Mouse (Mus musculus): Measurements from ENCODE around the gene Rph3al. TPM values are rescaled to one million over a fixed set of nuclear protein-coding genes. Genes with fewer than 3 reads are reported as not detected.

Gene Rph3al
- polyA plus RNA-seq, 1 experiment from 2014 or later, result 2.2 TPM

DNA sequence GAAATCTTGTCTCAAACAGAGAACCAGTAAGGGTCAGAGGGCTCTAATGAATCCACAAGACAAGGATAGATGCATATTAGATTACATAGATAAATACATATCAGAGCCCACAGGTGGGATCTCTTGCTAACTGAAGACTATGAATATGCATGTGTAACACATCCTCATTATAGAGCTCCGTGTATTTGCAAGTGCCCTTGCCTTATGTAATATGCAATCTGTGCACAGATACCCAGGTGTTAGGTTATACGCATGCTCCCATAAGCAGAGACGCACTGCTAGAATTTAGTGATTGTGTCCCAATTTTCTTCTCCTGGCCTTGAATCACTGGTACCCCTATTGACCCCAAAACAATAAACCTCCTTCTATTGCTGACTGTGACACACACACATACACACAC lies 34.0 kb upstream of the Rph3al start:
- H3K9me3 ChIP-seq (ENCODE audit: control insufficient read depth, low read length), result no peaks in the 10 kb centered on the region
- H3K4me3 ChIP-seq (ENCODE audit: low read depth, low read length), result no peak overlapping the region
- no peak overlapping the region for H3K4me2 ChIP-seq (replicated peaks; ENCODE audit: low read depth, low read length)
- ATAC-seq (ENCODE audit: low FRiP score) (no peak), DNase-seq (ENCODE audit: low spot score) (no peak)
- no peaks in the 10 kb centered on the region for H3K4me1 ChIP-seq (replicated peaks; ENCODE audit: control insufficient read depth, insufficient read depth, low read length)
- no peaks in the 10 kb centered on the region for H3K36me3 ChIP-seq (ENCODE audit: control insufficient read depth, insufficient read depth, low read length)
- H3K27ac ChIP-seq (ENCODE audit: low read depth, low read length), result no peak overlapping the region
- WGBS, result 87% methylated on average over 3 of the region's 3 CpGs
- H3K27me3 ChIP-seq (ENCODE audit: control insufficient read depth, insufficient read depth, low read length), result peaks cover 2% of the 10 kb centered on the region
- no peak overlapping the region for H3K9ac ChIP-seq (ENCODE audit: low read depth, low read length)

DNA sequence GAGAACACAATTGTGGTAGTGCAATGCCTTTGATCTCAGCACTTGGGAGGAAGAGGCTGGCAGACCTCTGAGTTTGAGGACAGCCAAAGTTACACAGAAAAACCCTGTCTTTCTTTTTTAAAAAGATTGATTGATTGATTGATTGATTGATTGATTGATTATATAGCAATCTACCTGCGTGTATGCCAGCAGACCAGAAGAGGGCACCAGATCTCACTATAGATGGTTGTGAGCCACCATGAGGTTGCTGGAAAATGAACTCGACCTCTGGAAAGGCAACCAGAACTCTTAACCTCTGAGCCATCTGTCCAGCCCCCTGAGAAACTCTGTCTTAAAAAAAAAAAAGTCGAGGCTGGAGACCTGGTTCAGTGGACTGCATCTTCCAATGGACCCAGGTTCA lies 32.4 kb upstream of the Rph3al start:
- peaks cover 9% of the 10 kb centered on the region for H3K27me3 ChIP-seq (ENCODE audit: control insufficient read depth, insufficient read depth, low read length)
- H3K9me3 ChIP-seq (ENCODE audit: control insufficient read depth, low read length), result no peaks in the 10 kb centered on the region
- H3K27ac ChIP-seq (ENCODE audit: low read depth, low read length), result no peak overlapping the region
- no peak overlapping the region for H3K4me2 ChIP-seq (replicated peaks; ENCODE audit: low read depth, low read length)
- ATAC-seq (ENCODE audit: low FRiP score), result no peak
- peaks cover 10% of the 10 kb centered on the region for H3K4me1 ChIP-seq (replicated peaks; ENCODE audit: control insufficient read depth, insufficient read depth, low read length)
- H3K9ac ChIP-seq (ENCODE audit: low read depth, low read length), result no peak overlapping the region
- no peaks in the 10 kb centered on the region for H3K36me3 ChIP-seq (ENCODE audit: control insufficient read depth, insufficient read depth, low read length)
- H3K4me3 ChIP-seq (ENCODE audit: low read depth, low read length), result no peak overlapping the region
- DNase-seq (ENCODE audit: low spot score), result no peak
- WGBS, result 31% methylated on average over 3 of the region's 3 CpGs

DNA sequence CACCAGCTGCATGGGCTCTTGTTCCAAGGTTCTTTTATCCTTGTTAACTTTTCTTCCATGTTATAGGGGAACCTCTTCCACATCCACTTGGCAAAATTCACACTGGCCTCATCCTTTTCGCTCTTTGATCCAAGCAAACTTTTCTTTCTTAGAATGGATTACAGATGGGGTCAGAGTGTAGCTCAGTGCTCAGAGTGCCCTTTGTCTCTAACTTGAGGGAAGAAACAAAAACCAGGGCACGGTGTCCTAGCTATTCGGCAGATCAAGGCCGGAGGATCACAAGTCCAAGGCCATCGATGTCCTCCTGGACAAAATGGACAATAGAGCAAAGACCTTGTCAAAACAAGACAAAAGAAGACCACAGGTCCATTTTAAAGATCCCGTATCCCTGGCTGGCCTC lies 30.5 kb upstream of the Rph3al start:
- H3K36me3 ChIP-seq (ENCODE audit: control insufficient read depth, insufficient read depth, low read length), result no peaks in the 10 kb centered on the region
- H3K9ac ChIP-seq (ENCODE audit: low read depth, low read length), result no peak overlapping the region
- no peak for DNase-seq (ENCODE audit: low spot score)
- no peak overlapping the region for H3K4me3 ChIP-seq (ENCODE audit: low read depth, low read length)
- 77% methylated on average over 6 of the region's 6 CpGs for WGBS
- H3K27ac ChIP-seq (ENCODE audit: low read depth, low read length), result no peak overlapping the region
- ATAC-seq (ENCODE audit: low FRiP score), result no peak
- no peak overlapping the region for H3K4me2 ChIP-seq (replicated peaks; ENCODE audit: low read depth, low read length)
- peaks cover 10% of the 10 kb centered on the region for H3K27me3 ChIP-seq (ENCODE audit: control insufficient read depth, insufficient read depth, low read length)
- no peaks in the 10 kb centered on the region for H3K9me3 ChIP-seq (ENCODE audit: control insufficient read depth, low read length)
- H3K4me1 ChIP-seq (replicated peaks; ENCODE audit: control insufficient read depth, insufficient read depth, low read length), result peaks cover 21% of the 10 kb centered on the region

DNA sequence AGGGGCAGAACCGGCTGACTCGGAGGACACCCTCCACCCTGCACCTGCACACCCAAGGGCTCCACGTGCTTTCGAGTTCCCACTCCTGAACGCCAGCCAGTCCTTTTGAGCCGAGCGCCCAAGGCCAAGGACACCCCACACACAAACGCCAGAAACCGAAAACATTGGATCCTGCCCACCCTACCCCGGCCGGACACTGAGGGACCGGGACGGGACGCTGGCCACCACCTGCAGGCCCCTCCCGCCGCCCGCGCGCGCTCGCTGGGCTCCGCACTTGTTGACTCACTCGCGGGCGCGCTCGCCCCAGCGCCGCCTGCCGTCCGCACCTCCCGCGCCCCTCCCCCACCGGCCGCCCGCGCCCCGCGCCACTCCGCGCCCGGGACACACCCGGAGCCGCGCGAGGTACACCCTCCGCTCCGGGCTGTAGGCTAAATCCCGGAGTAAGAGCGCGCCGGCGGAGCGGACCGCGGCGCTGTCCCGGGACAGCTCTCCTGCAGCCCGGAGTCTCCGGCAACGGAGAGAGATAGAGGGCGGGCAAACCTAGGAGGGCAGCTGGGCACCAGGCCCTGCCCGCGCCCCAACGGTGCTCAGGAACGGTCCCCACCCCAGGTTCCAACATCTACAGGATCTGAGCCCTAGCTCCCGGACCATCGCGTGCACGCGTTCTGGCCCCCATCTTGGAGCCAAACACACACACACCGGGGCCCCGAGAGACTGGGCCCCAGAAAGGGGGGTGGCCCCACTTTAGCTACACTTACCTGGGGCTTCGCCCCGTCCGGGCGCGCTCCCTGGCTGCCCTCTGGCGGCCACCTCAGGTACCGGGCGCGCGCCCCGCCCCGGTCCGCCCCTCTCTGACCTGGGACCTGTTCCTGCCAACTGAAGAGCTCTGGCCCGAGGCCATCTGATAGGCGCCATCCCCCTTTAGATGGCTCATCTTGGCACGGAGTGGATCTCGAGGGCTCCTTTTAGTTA lies 28.5 kb upstream of the Rph3al start:
- peaks cover 10% of the 10 kb centered on the region for H3K27me3 ChIP-seq (ENCODE audit: control insufficient read depth, insufficient read depth, low read length)
- DNase-seq (ENCODE audit: low spot score), result peak; percentile 79
- H3K36me3 ChIP-seq (ENCODE audit: control insufficient read depth, insufficient read depth, low read length), result no peaks in the 10 kb centered on the region
- H3K4me1 ChIP-seq (replicated peaks; ENCODE audit: control insufficient read depth, insufficient read depth, low read length), result peaks cover 25% of the 10 kb centered on the region
- peak overlapping the region; percentile 56 for H3K9ac ChIP-seq (ENCODE audit: low read depth, low read length)
- no peak overlapping the region for H3K27ac ChIP-seq (ENCODE audit: low read depth, low read length)
- peak overlapping the region; percentile 57 for H3K4me3 ChIP-seq (ENCODE audit: low read depth, low read length)
- under 1% methylated on average over 77 of the region's 90 CpGs for WGBS
- peak; percentile 62 for ATAC-seq (ENCODE audit: low FRiP score)
- no peaks in the 10 kb centered on the region for H3K9me3 ChIP-seq (ENCODE audit: control insufficient read depth, low read length)
- peak overlapping the region; percentile 99 for H3K4me2 ChIP-seq (replicated peaks; ENCODE audit: low read depth, low read length)

DNA sequence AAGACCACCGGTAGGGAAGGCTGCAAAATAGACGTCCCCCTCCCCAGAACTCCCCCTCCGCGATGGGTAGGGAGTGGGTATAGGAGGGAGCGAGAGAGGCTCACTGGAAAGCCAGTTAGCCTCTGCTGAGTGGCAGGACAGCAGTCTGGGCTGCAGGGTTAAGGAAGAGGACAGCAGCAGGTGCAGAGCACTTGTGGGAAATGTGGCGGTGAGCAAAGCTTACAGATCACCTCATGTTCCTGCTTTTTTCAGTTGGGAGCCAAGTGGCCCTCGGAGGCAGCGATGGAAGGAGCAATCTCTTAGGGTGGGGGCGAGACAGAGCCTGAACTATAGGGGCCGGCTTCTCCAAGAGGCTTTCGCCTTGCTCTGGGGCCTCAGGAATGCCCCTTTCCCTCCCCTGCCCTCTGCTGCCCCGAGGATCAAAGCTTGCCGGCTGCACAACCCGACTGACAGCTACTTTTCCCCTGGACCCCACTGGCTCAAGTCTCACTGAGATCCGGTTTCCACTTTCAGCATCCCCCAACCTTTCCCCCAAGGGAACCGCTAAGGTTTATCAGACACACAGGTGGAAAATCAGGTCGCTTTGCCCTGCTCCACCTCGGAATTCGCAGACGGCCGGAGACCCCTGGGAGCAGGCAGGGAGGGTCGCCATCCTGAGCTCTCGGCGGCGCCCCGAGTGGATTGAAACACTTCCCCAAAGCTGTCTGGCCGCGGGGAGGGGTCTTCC lies 27.6 kb upstream of the Rph3al start:
- Histone ChIP-seq H3K9me3 (ENCODE audit: control insufficient read depth, low read length) (no peaks in the 10 kb centered on the region), H3K27me3 (ENCODE audit: control insufficient read depth, insufficient read depth, low read length) (peaks cover 10% of the 10 kb centered on the region), H3K4me1 (replicated peaks; ENCODE audit: control insufficient read depth, insufficient read depth, low read length) (peaks cover 25% of the 10 kb centered on the region), H3K9ac (ENCODE audit: low read depth, low read length) (no peak overlapping the region), H3K4me2 (replicated peaks; ENCODE audit: low read depth, low read length) (peak overlapping the region; percentile 99), H3K27ac (ENCODE audit: low read depth, low read length) (no peak overlapping the region), H3K4me3 (ENCODE audit: low read depth, low read length) (peak overlapping the region; percentile 57), H3K36me3 (ENCODE audit: control insufficient read depth, insufficient read depth, low read length) (no peaks in the 10 kb centered on the region)
- 3% methylated on average over 28 of the region's 28 CpGs for WGBS
- DNase-seq (ENCODE audit: low spot score) (no peak), ATAC-seq (ENCODE audit: low FRiP score) (peak; percentile 21; the same call in 1 of the 2 replicates)

DNA sequence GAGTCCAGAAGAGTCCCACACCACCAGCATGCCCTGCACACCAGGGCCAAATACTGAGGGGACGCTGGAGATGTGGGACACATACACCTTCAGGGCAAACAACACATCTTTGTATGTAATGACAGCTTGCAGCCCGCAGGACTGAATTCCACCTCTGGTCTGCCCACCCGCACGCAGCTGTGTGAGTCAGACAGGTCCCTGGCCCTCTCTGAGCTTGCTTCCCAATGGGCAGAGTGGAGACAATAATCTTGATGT lies 26.2 kb upstream of the Rph3al start:
- Histone ChIP-seq H3K27me3 (ENCODE audit: control insufficient read depth, insufficient read depth, low read length) (peaks cover 10% of the 10 kb centered on the region), H3K9me3 (ENCODE audit: control insufficient read depth, low read length) (no peaks in the 10 kb centered on the region), H3K4me1 (replicated peaks; ENCODE audit: control insufficient read depth, insufficient read depth, low read length) (peaks cover 25% of the 10 kb centered on the region), H3K27ac (ENCODE audit: low read depth, low read length) (no peak overlapping the region), H3K4me3 (ENCODE audit: low read depth, low read length) (no peak overlapping the region), H3K36me3 (ENCODE audit: control insufficient read depth, insufficient read depth, low read length) (no peaks in the 10 kb centered on the region), H3K9ac (ENCODE audit: low read depth, low read length) (no peak overlapping the region), H3K4me2 (replicated peaks; ENCODE audit: low read depth, low read length) (no peak overlapping the region)
- 30% methylated on average over 4 of the region's 4 CpGs for WGBS
- no peak for DNase-seq (ENCODE audit: low spot score)
- no peak for ATAC-seq (ENCODE audit: low FRiP score)

DNA sequence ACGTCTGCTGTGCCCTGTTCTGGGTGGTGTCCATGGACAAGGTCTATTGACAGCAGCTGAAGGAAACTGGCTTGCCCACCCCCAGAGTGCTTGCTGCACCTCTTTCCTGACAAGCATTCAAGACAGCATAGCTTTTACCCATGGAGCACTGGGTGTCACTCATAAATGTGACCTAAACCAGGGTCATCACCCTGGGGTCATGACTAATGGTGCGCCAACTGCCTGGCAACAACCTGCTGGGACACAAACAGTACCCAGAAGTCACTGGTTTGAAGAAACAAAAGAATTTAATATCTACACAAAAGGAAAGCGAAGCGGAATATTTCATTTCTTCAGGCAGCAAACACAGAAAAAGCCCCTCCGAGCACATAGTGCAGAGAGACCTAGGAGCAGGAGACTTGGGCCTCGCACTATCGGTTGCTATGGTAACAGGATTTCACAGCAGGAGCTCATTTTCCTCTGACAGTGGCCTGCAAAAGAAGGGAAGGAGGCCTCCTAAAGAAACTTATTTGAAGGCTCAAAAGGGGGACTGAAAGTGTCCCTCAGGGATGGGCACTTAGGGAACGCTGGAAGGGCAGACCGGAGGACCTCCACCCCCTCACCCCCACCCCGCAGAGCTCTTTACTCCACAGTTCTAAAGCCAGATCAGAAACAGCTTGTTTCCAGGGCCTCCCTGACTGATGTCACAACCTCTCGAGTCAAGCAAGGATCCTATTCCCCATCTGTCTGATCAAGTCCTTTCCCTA lies 25.7 kb upstream of the Rph3al start:
- no peak overlapping the region for H3K4me2 ChIP-seq (replicated peaks; ENCODE audit: low read depth, low read length)
- H3K9ac ChIP-seq (ENCODE audit: low read depth, low read length), result no peak overlapping the region
- DNase-seq (ENCODE audit: low spot score) (peak; percentile 81), ATAC-seq (ENCODE audit: low FRiP score) (0 out of 2 replicates have a peak, but pooled peaks have one; percentile 49)
- H3K27me3 ChIP-seq (ENCODE audit: control insufficient read depth, insufficient read depth, low read length), result peaks cover 10% of the 10 kb centered on the region
- no peaks in the 10 kb centered on the region for H3K9me3 ChIP-seq (ENCODE audit: control insufficient read depth, low read length)
- H3K27ac ChIP-seq (ENCODE audit: low read depth, low read length), result no peak overlapping the region; the same call in 1 of the 2 replicates
- 11% methylated on average over 11 of the region's 11 CpGs for WGBS
- peaks cover 25% of the 10 kb centered on the region for H3K4me1 ChIP-seq (replicated peaks; ENCODE audit: control insufficient read depth, insufficient read depth, low read length)
- H3K36me3 ChIP-seq (ENCODE audit: control insufficient read depth, insufficient read depth, low read length), result no peaks in the 10 kb centered on the region
- no peak overlapping the region for H3K4me3 ChIP-seq (ENCODE audit: low read depth, low read length)

DNA sequence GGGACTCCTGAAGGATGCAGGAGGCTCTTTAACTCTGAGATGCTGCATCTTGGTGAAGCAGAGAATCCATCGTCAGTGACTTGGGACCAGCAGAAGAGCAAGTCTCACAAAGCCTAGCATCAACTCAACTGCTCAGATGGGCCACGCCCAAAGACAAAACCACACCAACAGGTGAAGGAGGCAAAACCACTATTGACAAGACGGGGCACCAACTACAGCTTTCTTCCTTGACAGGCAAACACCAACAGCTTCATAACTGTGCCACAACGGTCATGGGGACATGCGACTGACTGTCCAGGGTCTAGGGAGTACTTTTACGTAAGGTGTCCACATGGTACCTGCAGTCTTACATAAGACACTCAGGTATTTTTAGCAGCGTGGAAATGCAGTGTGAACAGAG lies 23.6 kb upstream of the Rph3al start:
- Histone ChIP-seq H3K4me1 (replicated peaks; ENCODE audit: control insufficient read depth, insufficient read depth, low read length) (peaks cover 21% of the 10 kb centered on the region), H3K27me3 (ENCODE audit: control insufficient read depth, insufficient read depth, low read length) (peaks cover 6% of the 10 kb centered on the region; the same call in 1 of the 2 replicates), H3K9ac (ENCODE audit: low read depth, low read length) (no peak overlapping the region), H3K4me3 (ENCODE audit: low read depth, low read length) (no peak overlapping the region), H3K27ac (ENCODE audit: low read depth, low read length) (no peak overlapping the region), H3K36me3 (ENCODE audit: control insufficient read depth, insufficient read depth, low read length) (no peaks in the 10 kb centered on the region), H3K4me2 (replicated peaks; ENCODE audit: low read depth, low read length) (no peak overlapping the region), H3K9me3 (ENCODE audit: control insufficient read depth, low read length) (no peaks in the 10 kb centered on the region)
- ATAC-seq (ENCODE audit: low FRiP score) (no peak), DNase-seq (ENCODE audit: low spot score) (no peak)
- WGBS, result 84% methylated on average over 7 of the region's 7 CpGs
